Mouse (Mus musculus): ENCODE measurements around the gene Slc9a2.

DNA sequence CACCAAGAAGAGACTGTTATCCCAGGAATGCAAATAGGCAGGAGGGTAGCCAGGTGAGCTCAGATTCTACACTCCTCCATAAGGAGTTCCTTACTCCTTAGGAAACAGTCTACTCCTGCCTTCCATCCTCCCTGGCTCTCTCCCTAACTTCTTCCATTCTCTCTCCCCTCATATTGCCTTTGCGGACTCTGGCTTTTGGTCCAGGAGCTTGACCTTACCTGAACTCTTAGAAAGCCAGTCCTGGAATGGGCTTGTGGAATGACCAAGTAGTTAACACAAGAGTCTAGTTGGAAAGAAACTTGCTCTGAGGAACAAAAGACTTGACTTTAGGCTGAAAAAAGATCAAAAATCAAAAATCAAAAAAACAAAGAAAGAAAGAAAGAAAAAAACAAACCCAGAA is 48.3 kb downstream of the Slc9a2 start:
- TF ChIP-seq CTCF (IDR thresholded peaks at IDR 0.05) (no peak), EP300 (IDR thresholded peaks at IDR 0.05) (no peak)
